33 mouse cellular contexts compared by ENCODE assay signal in genomic region chr1:93150907-93151661, GRCm38 (mm10). TPM values are rescaled to one million over a fixed set of nuclear protein-coding genes. Genes with fewer than 3 reads are reported as not detected.
A peak's percentile ranks its signal among the peaks of the same experiment; 100 is the strongest.
DNase-seq lines count a peak whose midpoint lies in the region; ATAC-seq and TF ChIP-seq lines count a peak whose summit lies in the region.
"Had no signal": no experiment of that assay in that cellular context is flagged by ENCODE, and none has a peak within 500 bp of the region (broad histone marks: within the 10 kb centered on the region; RNA-seq: fewer than 3 reads in every experiment).

No protein-coding gene starts in this region.

- WGBS in heart, embryonic 14.5 days = 22% methylated on average over 2 of the region's 2 CpGs
- WGBS in heart, postnatal 0 days = 29% methylated on average over 2 of the region's 2 CpGs
- 38% methylated on average over 2 of the region's 2 CpGs for WGBS in lung, embryonic 16.5 days
- WGBS in midbrain, embryonic 11.5 days = 69% methylated on average over 2 of the region's 2 CpGs
- WGBS in midbrain, embryonic 10.5 days = 83% methylated on average over 2 of the region's 2 CpGs

- H3K27ac ChIP-seq in heart, embryonic 14.5 days (replicated peaks in 1 of 2; ENCODE audit: control insufficient read depth in 1 of 2, insufficient read depth in 1 of 2, low read depth in 2 of 2, low read length in 2 of 2) = peak overlapping the region in 1 of 2 experiments; percentile 4; a peak in 1 of 4 replicates
- no peak overlapping the region for H3K27ac ChIP-seq in heart, postnatal 0 days (ENCODE audit: low read depth)
- H3K27ac ChIP-seq in lung, embryonic 16.5 days (ENCODE audit: low read length) = peak overlapping the region; percentile 12; the same call in 1 of the 2 replicates
- H3K27ac ChIP-seq in midbrain, embryonic 11.5 days (ENCODE audit: low read depth, low read length) = no peak overlapping the region
- H3K27ac ChIP-seq in midbrain, embryonic 10.5 days (replicated peaks) = no peak overlapping the region
- H3K27ac ChIP-seq: forebrain, embryonic 10.5 days; forebrain, embryonic 13.5 days; heart, adult 2 months; hindbrain, embryonic 12.5 days; hindbrain, embryonic 15.5 days had no signal

- no peaks in the 10 kb centered on the region for H3K36me3 ChIP-seq in heart, embryonic 14.5 days (ENCODE audit: control insufficient read depth, insufficient read depth, low read length)
- H3K36me3 ChIP-seq in heart, postnatal 0 days (replicated peaks; ENCODE audit: control insufficient read depth, insufficient read depth, low read length) = no peaks in the 10 kb centered on the region
- H3K36me3 ChIP-seq in lung, embryonic 16.5 days (ENCODE audit: control insufficient read depth, insufficient read depth, low read length) = no peaks in the 10 kb centered on the region
- no peaks in the 10 kb centered on the region for H3K36me3 ChIP-seq in midbrain, embryonic 11.5 days (ENCODE audit: control insufficient read depth, insufficient read depth, low read length)
- H3K36me3 ChIP-seq in midbrain, embryonic 10.5 days = no peaks in the 10 kb centered on the region
- H3K36me3 ChIP-seq: forebrain, embryonic 10.5 days; G1E; hindbrain, embryonic 12.5 days; hindbrain, embryonic 15.5 days had no signal

- peaks cover 28% of the 10 kb centered on the region for H3K27me3 ChIP-seq in heart, embryonic 14.5 days (ENCODE audit: control insufficient read depth, insufficient read depth, low read length)
- H3K27me3 ChIP-seq in heart, postnatal 0 days (ENCODE audit: control insufficient read depth, insufficient read depth, low read length) = peaks cover 42% of the 10 kb centered on the region
- no peaks in the 10 kb centered on the region for H3K27me3 ChIP-seq in lung, embryonic 16.5 days (ENCODE audit: control insufficient read depth, insufficient read depth, low read depth, low read length)
- no peaks in the 10 kb centered on the region for H3K27me3 ChIP-seq in midbrain, embryonic 11.5 days (ENCODE audit: control insufficient read depth, insufficient read depth, low read length)
- no peaks in the 10 kb centered on the region for H3K27me3 ChIP-seq in midbrain, embryonic 10.5 days (ENCODE audit: low read depth, poor library complexity, severe bottlenecking)
- H3K27me3 ChIP-seq: forebrain, embryonic 13.5 days; hindbrain, embryonic 12.5 days; hindbrain, embryonic 15.5 days had no signal

- H3K4me1 ChIP-seq in heart, embryonic 14.5 days (ENCODE audit: control insufficient read depth in 2 of 2, insufficient read depth in 2 of 2, low read length in 2 of 2) = peaks cover 5 to 6% of the 10 kb centered on the region in 2 experiments
- H3K4me1 ChIP-seq in heart, postnatal 0 days (ENCODE audit: control insufficient read depth, insufficient read depth) = no peaks in the 10 kb centered on the region
- H3K4me1 ChIP-seq in lung, embryonic 16.5 days (replicated peaks; ENCODE audit: control insufficient read depth, insufficient read depth, low read length) = no peaks in the 10 kb centered on the region
- H3K4me1 ChIP-seq in midbrain, embryonic 11.5 days (ENCODE audit: control insufficient read depth, insufficient read depth, low read length) = no peaks in the 10 kb centered on the region
- H3K4me1 ChIP-seq in midbrain, embryonic 10.5 days = no peaks in the 10 kb centered on the region
- H3K4me1 ChIP-seq: forebrain, embryonic 10.5 days; forebrain, embryonic 13.5 days; hindbrain, embryonic 12.5 days; hindbrain, embryonic 15.5 days had no signal

- DNase-seq in heart, adult 9 months (ENCODE audit: low spot score in 2 of 2) = no peak
- DNase-seq in heart, postnatal 0 days (ENCODE audit: low spot score) = no peak
- no peak for DNase-seq in heart, postnatal 25 days (ENCODE audit: low spot score)
- no peak for DNase-seq in lung, postnatal 25 days (ENCODE audit: low spot score)
- peak; percentile 23 for DNase-seq in midbrain, embryonic 11.5 days (ENCODE audit: low spot score, missing footprints)
- DNase-seq in midbrain, embryonic 10.5 days (ENCODE audit: low spot score) = no peak
- DNase-seq: adrenal gland, postnatal 10 days; adrenal gland, postnatal 36 days; B cell, adult 2 months; cerebellum, adult 18-20 months; cerebellum, adult 9-10 months; cerebellum, postnatal 14 days; gastrocnemius, postnatal 10 days; gastrocnemius, postnatal 36 days; heart, adult 2 months had no signal

- H3K4me3 ChIP-seq in heart, embryonic 14.5 days (ENCODE audit: control insufficient read depth in 1 of 2, insufficient read depth in 1 of 2, low read depth in 1 of 2, low read length in 2 of 2) = no peak overlapping the region
- H3K4me3 ChIP-seq in heart, postnatal 0 days (ENCODE audit: low read depth, low read length) = no peak overlapping the region
- H3K4me3 ChIP-seq in lung, embryonic 16.5 days (ENCODE audit: low read length) = no peak overlapping the region
- no peak overlapping the region for H3K4me3 ChIP-seq in midbrain, embryonic 11.5 days (ENCODE audit: low read depth, low read length)
- H3K4me3 ChIP-seq in midbrain, embryonic 10.5 days = no peak overlapping the region
- H3K4me3 ChIP-seq: forebrain, embryonic 10.5 days; forebrain, embryonic 13.5 days; heart, adult 2 months; hindbrain, embryonic 12.5 days; hindbrain, embryonic 15.5 days had no signal

- no peak overlapping the region for H3K9ac ChIP-seq in heart, embryonic 14.5 days (ENCODE audit: low read length)
- no peak overlapping the region for H3K9ac ChIP-seq in heart, postnatal 0 days (replicated peaks; ENCODE audit: low read depth, low read length)
- H3K9ac ChIP-seq in lung, embryonic 16.5 days (ENCODE audit: low read length) = no peak overlapping the region
- H3K9ac ChIP-seq in midbrain, embryonic 11.5 days (ENCODE audit: low read length) = no peak overlapping the region
- H3K9ac ChIP-seq: forebrain, embryonic 13.5 days; hindbrain, embryonic 12.5 days; hindbrain, embryonic 15.5 days had no signal

- peak; percentile 46 for ATAC-seq in heart, embryonic 14.5 days (ENCODE audit: insufficient number of reproducible peaks, insufficient read depth, low FRiP score, low read depth)
- ATAC-seq in heart, postnatal 0 days (ENCODE audit: insufficient read depth, low read depth) = peak; percentile 71
- no peak for ATAC-seq in lung, embryonic 16.5 days (ENCODE audit: low read depth)
- ATAC-seq in midbrain, embryonic 11.5 days (ENCODE audit: low FRiP score) = no peak
- ATAC-seq: forebrain, embryonic 13.5 days; forebrain, embryonic 16.5 days; Patski had no signal

- H3K9me3 ChIP-seq in heart, embryonic 14.5 days (ENCODE audit: control insufficient read depth, low read length) = no peaks in the 10 kb centered on the region
- H3K9me3 ChIP-seq in heart, postnatal 0 days (replicated peaks; ENCODE audit: control insufficient read depth, low read length) = no peaks in the 10 kb centered on the region
- no peaks in the 10 kb centered on the region for H3K9me3 ChIP-seq in lung, embryonic 16.5 days (ENCODE audit: control insufficient read depth, low read length)
- no peaks in the 10 kb centered on the region for H3K9me3 ChIP-seq in midbrain, embryonic 11.5 days (ENCODE audit: control insufficient read depth, low read length)
- no peaks in the 10 kb centered on the region for H3K9me3 ChIP-seq in midbrain, embryonic 10.5 days (replicated peaks)
- H3K9me3 ChIP-seq: forebrain, embryonic 10.5 days; forebrain, embryonic 13.5 days; G1E; hindbrain, embryonic 12.5 days; hindbrain, embryonic 15.5 days had no signal

- no peak for TF ChIP-seq CTCF in heart, postnatal 0 days (IDR thresholded peaks at IDR 0.05; ENCODE audit: low read depth)

- TF ChIP-seq EP300 in heart, postnatal 0 days (IDR thresholded peaks at IDR 0.05; ENCODE audit: low read depth) = no peak

- no peak overlapping the region for H3K4me2 ChIP-seq in heart, embryonic 14.5 days (ENCODE audit: low read length)
- H3K4me2 ChIP-seq in heart, postnatal 0 days (ENCODE audit: low read depth, low read length) = no peak overlapping the region
- H3K4me2 ChIP-seq in lung, embryonic 16.5 days (ENCODE audit: low read depth, low read length) = no peak overlapping the region
- no peak overlapping the region for H3K4me2 ChIP-seq in midbrain, embryonic 11.5 days
- H3K4me2 ChIP-seq: forebrain, embryonic 13.5 days; heart, embryonic 11.5 days; hindbrain, embryonic 12.5 days; hindbrain, embryonic 15.5 days had no signal

- intact Hi-C loops in heart, postnatal 25 days (cut with DNase I) = no loop called here

RNA-seq across cellular contexts. Expression of gene 2310007B03Rik, which starts 9.7 kb away (rescaled TPM):
- 0.09 TPM in 1 of 2 replicates, not detected in the other for polyA plus RNA-seq in heart, embryonic 14.5 days (2014; fragmentation: Nextera tagmentation; extraction: Ambion mirVana)
- 0.76 TPM in 1 of 2 replicates, not detected in the other for total RNA-seq in heart, postnatal 0 days (2014; rRNA removed; ENCODE audit: low replicate concordance)
- 0.07 and 0.29 TPM in 2 replicates for polyA plus RNA-seq in heart, postnatal 0 days (2015; fragmentation: Nextera tagmentation; extraction: Ambion mirVana)
- total RNA-seq in heart, postnatal 25 days (2021) = not detected
- polyA plus RNA-seq in lung, embryonic 16.5 days (2015; fragmentation: Nextera tagmentation; extraction: Ambion mirVana) = 23.0 and 26.0 TPM in 2 replicates
- 0.22 and 0.34 TPM in 2 replicates for polyA plus RNA-seq in midbrain, embryonic 11.5 days (2014; fragmentation: Nextera tagmentation; extraction: Ambion mirVana)
- polyA plus RNA-seq in midbrain, embryonic 10.5 days (2016; fragmentation: Nextera tagmentation; extraction: Ambion mirVana) = 0.47 and 0.62 TPM in 2 replicates
- total RNA-seq: adrenal gland, adult 18-20 months; adrenal gland, postnatal 10 days; adrenal gland, postnatal 36 days; gastrocnemius, adult 18-20 months; gastrocnemius, postnatal 10 days; gastrocnemius, postnatal 36 days; granulocyte monocyte progenitor cell, adult 5-6 weeks; heart, adult 2 months; hematopoietic stem cell, adult 5-6 weeks had no signal
- polyA plus RNA-seq: G1E, Patski had no signal

RNA-seq across cellular contexts. Expression of gene Agxt, which starts 16.0 kb away (rescaled TPM):
- polyA plus RNA-seq in heart, embryonic 14.5 days (2014; fragmentation: Nextera tagmentation; extraction: Ambion mirVana) = not detected in 2 replicates
- 0.15 TPM in 1 of 2 replicates, not detected in the other for total RNA-seq in heart, postnatal 0 days (2014; rRNA removed; ENCODE audit: low replicate concordance)
- 0.12 TPM in 1 of 2 replicates, not detected in the other for polyA plus RNA-seq in heart, postnatal 0 days (2015; fragmentation: Nextera tagmentation; extraction: Ambion mirVana)
- not detected for total RNA-seq in heart, postnatal 25 days (2021)
- 0.24 TPM in 1 of 2 replicates, not detected in the other for polyA plus RNA-seq in lung, embryonic 16.5 days (2015; fragmentation: Nextera tagmentation; extraction: Ambion mirVana)
- polyA plus RNA-seq in midbrain, embryonic 11.5 days (2014; fragmentation: Nextera tagmentation; extraction: Ambion mirVana) = not detected in 2 replicates
- polyA plus RNA-seq in midbrain, embryonic 10.5 days (2016; fragmentation: Nextera tagmentation; extraction: Ambion mirVana) = not detected in 2 replicates
- total RNA-seq: adrenal gland, adult 18-20 months; adrenal gland, postnatal 36 days; CH12.LX; G1E; gastrocnemius, adult 18-20 months; granulocyte monocyte progenitor cell, adult 5-6 weeks; heart, adult 2 months; hematopoietic stem cell, adult 5-6 weeks had no signal
- polyA plus RNA-seq: embryonic facial prominence, embryonic 11.5 days; embryonic facial prominence, embryonic 14.5 days; forebrain, embryonic 10.5 days; forebrain, embryonic 13.5 days; forebrain, embryonic 16.5 days; G1E; heart, adult 2 months; heart, embryonic 11.5 days; hindbrain, embryonic 12.5 days; hindbrain, embryonic 15.5 days; intestine, embryonic 14.5 days; Patski had no signal

RNA-seq across cellular contexts. Expression of gene Crocc2, which starts 17.4 kb away (rescaled TPM):
- polyA plus RNA-seq in heart, embryonic 14.5 days (2014; fragmentation: Nextera tagmentation; extraction: Ambion mirVana) = 0.05 and 0.14 TPM in 2 replicates
- 0.08 TPM in 2 replicates for total RNA-seq in heart, postnatal 0 days (2014; rRNA removed; ENCODE audit: low replicate concordance)
- 0.34 and 0.48 TPM in 2 replicates for polyA plus RNA-seq in heart, postnatal 0 days (2015; fragmentation: Nextera tagmentation; extraction: Ambion mirVana)
- total RNA-seq in heart, postnatal 25 days (2021) = under 1 TPM; 0.10 to 0.11 TPM
- polyA plus RNA-seq in lung, embryonic 16.5 days (2015; fragmentation: Nextera tagmentation; extraction: Ambion mirVana) = 4.9 and 5.1 TPM in 2 replicates
- polyA plus RNA-seq in midbrain, embryonic 11.5 days (2014; fragmentation: Nextera tagmentation; extraction: Ambion mirVana) = 0.11 TPM in 2 replicates
- polyA plus RNA-seq in midbrain, embryonic 10.5 days (2016; fragmentation: Nextera tagmentation; extraction: Ambion mirVana) = 0.02 and 0.07 TPM in 2 replicates
- total RNA-seq: CH12.LX; gastrocnemius, adult 18-20 months; gastrocnemius, postnatal 36 days; granulocyte monocyte progenitor cell, adult 5-6 weeks had no signal
- polyA plus RNA-seq: G1E had no signal

RNA-seq across cellular contexts. Expression of gene Kif1a, which starts 49.3 kb away (rescaled TPM):
- 7.8 and 11.6 TPM in 2 replicates for polyA plus RNA-seq in heart, embryonic 14.5 days (2014; fragmentation: Nextera tagmentation; extraction: Ambion mirVana)
- total RNA-seq in heart, postnatal 0 days (2014; rRNA removed; ENCODE audit: low replicate concordance) = 15.6 and 16.4 TPM in 2 replicates
- 7.2 and 7.3 TPM in 2 replicates for polyA plus RNA-seq in heart, postnatal 0 days (2015; fragmentation: Nextera tagmentation; extraction: Ambion mirVana)
- total RNA-seq in heart, postnatal 25 days (2021) = 1 to 10 TPM in 1 of 2 experiments, under 1 TPM in 1; 0.94 to 1.6 TPM
- 7.9 and 9.2 TPM in 2 replicates for polyA plus RNA-seq in lung, embryonic 16.5 days (2015; fragmentation: Nextera tagmentation; extraction: Ambion mirVana)
- 51.0 and 59.6 TPM in 2 replicates for polyA plus RNA-seq in midbrain, embryonic 11.5 days (2014; fragmentation: Nextera tagmentation; extraction: Ambion mirVana)
- 39.3 and 63.0 TPM in 2 replicates for polyA plus RNA-seq in midbrain, embryonic 10.5 days (2016; fragmentation: Nextera tagmentation; extraction: Ambion mirVana)
- total RNA-seq: granulocyte monocyte progenitor cell, adult 5-6 weeks; hematopoietic stem cell, adult 5-6 weeks had no signal
- polyA plus RNA-seq: Patski had no signal

Comparison
In these comparisons a context has a peak if more than half of its experiments do, and no peak if none do; other contexts are left out.
1. ATAC-seq: peak in heart, embryonic 14.5 days (single experiment) and heart, postnatal 0 days (single experiment); none in lung, embryonic 16.5 days (single experiment) and midbrain, embryonic 11.5 days (single experiment).
2. RNA of gene 2310007B03Rik, which starts 9.7 kb away (polyA plus RNA-seq): 23.0 to 26.0 TPM in lung, embryonic 16.5 days; 0.47 to 0.62 TPM in midbrain, embryonic 10.5 days, 0.22 to 0.34 TPM in midbrain, embryonic 11.5 days, 0.09 TPM in heart, embryonic 14.5 days and 0.07 to 0.29 TPM in heart, postnatal 0 days; every median in the first group is over 10 times any median in the second.